Mouse (Mus musculus) kidney, adult 2 months (tissue): ENCODE data around the gene Lrba.

Source experiments
- CTCF ChIP-seq: fragments of 200-500 bp; conservative IDR thresholded peaks from 2 replicates; pipeline ENCODE4 v1.5.1; 2011; ENCODE audit warnings: low read depth, mild to moderate bottlenecking, control low read depth, low read length, moderate library complexity, mixed read lengths; ENCODE audit not compliant: insufficient read depth, insufficient read length
- POLR2A ChIP-seq: fragments of 200-500 bp; IDR thresholded peaks from one replicate; pipeline ENCODE4 v1.6.1; 2011; ENCODE audit warnings: low read depth, low read length, control low read depth

DNA sequence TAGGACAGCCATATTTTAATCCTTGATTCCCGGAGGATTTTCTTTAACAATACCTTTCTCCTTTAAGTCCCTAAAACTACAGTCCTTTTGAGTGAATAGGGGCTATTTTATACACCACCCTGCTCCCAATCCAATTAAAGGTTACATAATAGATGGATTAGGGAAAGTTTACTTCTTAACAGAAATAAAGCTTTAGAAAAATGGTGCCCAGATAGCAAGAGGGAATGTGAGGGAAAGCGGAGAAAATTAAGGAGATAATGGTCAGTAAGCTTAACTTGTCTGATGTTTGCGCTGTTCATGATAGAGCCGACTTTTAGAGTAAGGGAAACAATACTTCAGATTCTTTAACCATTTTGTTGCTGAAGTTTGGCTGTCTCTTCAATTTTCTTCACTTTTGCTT is 347.0 kb downstream of the Lrba start:
- TF ChIP-seq POLR2A (no peak), CTCF (no peak)
